Mouse (Mus musculus) CD4-positive, CD25-positive, alpha-beta regulatory T cell, adult 2 months (primary cell): ENCODE data around the gene Por.

Source experiments
- DNase-seq: peaks from one replicate; pipeline ENCODE4 v3.0.0-alpha.2; 2012; ENCODE audit warnings: low read depth, low spot score

Por gene

GRCm38 (mm10) chr5:135702190-135702589, 32.4 kb downstream of the Por start:
- DNase-seq, result no peak

DNA sequence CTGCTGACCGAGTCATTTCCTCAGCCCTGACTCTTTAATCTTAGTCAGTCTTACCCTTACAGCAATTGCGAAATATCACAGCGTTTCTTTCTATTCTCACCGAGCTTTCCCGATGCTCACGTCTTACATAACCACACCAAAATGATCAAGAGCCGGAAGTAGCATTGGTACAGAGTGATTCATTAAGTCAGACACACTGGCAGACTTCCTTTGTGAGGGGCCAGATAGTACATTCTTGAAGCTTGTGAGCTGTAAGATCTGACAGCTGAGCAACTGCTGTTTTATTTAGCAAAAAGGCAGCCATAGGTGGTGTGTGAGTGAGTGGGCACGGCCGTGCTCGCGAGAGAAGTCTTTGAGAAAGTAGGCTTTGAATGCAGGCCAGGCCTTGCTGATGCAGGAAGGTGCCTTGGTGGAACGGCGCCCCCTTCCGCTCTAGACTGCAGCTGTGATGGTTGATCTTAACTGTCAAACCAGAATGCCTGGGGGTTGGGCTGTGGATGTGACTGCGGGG, 32.9 kb downstream of the Por start:
- DNase-seq, result peak; percentile 93

DNA sequence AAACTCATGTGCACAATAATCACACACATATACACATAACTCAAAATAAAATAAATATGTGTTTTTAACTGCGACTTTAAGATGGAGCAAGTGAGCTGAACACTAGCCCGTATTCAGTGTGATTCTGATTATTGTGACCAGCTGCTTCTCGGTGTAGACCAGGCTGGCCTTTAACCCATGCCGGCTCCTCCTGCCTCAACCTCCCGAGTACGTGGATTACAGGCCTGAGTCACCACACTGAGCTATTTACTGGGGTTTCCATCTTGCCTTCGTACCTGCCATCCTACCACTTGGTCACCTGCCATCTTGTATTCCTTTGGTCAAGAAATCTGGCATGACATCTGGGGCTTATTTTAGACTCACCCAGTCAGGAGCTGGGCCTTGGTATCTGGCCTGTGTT, 33.6 kb downstream of the Por start:
- no peak for DNase-seq

GRCm38 (mm10) chr5:135705383-135705782, 35.5 kb downstream of the Por start:
- no peak for DNase-seq

DNA sequence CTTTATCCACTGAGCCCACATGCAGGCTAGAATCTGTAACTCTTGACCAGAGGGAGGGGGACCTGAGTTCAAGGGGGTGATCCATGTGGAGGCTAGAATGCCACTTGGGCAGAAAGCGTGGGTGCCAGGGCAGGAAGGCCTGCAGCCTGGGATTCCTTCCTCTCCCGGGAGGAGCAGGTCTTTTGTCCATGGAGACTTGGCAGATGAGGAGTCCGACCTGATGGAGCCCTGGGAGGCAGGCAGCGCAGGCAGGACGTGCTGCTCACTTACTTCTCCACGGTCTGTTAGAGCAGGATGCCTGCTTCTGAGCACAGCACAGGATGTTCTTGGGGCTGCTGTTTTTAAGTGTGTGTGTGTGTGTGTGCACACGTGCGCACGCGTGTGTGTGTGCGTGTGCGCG, 37.2 kb downstream of the Por start:
- DNase-seq, result no peak

GRCm38 (mm10) chr5:135707855-135708254, 38.0 kb downstream of the Por start:
- DNase-seq, result no peak

DNA sequence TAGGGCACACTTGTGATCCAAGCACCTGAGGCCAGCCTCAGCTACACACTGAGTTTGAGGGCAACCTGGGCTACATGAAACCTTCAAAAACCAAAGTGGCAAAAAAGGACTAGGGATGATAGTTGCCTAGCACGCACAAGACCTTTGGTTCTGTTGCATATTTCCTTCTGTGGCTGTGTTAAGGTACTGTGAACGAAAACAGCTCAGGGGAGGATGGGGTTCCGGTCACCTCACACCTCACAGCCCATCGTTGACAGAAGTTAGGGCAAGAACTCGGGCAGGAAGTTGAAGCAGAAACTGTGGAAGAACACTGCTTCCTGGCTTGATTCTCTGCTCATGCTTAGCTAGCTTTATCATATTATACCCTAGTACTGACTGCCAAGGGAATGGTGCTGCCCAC, 39.9 kb downstream of the Por start:
- DNase-seq, result no peak

DNA sequence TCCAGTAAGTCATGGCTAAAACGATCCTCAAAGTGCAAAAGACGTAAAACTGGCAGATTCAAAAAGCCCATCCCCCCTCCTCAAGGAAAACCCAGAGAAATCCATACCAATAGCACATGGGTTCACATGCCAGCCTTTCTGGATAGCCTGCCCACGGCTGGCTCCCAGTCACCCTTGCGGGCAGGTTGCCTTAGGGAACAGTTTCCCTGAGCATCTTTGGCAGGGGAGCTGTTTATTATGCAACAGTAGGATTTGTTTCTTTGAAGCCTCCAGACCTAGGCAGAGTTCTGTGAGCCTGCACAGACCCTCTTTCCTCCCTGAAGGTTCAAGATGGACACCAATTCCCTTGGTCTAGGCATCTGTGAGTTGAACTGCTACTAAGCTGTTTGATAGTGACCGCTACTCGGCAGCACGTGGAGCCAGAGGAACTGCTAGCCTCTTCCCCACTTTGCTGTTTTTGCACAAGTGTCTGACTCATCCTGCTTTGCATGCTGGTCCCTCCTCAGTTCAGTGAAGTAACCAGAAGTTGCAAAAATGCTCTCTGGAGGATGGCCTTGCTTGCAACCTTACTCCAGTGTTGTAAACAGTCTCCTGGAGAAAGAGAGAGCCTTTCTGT, 40.9 kb downstream of the Por start:
- no peak for DNase-seq

DNA sequence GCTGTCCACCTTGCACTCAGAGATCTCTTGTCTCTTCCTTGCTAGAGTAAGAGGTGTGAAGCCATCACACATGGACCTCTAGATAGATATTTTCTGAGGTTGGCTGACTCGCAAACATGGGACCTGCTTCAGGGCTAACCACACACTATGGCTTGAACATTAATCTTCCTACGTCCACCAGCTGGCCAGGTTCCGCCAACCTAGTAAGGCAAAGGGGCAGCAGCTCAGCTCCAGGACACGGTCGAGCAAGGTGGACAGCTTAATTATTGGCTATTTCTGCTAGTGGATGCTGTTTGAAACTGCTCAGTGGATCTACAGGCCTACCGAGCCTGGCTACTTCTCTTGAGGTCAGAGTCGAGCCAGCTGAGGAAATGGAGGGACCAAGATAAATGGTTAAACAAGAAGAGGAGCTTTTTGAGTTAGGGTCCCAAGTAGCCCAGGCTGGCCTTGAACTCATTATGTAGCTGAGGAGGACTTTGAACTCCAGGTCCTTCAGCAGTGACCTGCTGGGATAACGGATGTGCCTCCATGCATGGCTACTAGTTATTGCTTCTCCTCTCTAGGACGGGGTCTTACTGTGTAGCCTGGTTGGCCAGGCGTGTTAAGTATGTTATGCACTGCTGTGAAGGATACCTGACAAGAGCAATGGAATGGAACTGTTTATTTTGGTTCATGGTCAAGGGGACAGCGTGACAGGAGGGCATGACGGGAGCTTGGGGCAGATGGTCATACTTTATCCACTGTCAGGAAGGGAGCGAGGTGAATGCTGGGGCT, 41.9 kb downstream of the Por start:
- no peak for DNase-seq

DNA sequence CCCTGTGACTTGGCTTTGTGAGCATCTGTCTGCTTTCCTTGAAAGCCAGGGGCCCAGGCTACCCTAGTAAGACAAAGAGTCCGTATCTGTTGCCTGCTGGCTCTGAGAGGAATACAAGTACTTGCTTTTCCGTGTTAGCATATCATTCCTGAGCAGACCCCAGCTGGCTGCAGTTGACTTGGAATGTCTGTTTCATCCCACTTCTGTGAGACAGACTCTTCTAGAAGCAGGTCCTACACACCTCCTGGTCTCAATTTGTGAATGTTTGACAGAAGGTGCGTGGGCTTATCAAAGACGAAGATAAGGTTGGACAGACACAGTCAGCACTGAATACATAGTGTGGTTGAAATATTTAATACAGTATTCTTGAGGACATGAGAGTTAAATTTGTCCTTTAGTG, 43.0 kb downstream of the Por start:
- DNase-seq, result no peak

DNA sequence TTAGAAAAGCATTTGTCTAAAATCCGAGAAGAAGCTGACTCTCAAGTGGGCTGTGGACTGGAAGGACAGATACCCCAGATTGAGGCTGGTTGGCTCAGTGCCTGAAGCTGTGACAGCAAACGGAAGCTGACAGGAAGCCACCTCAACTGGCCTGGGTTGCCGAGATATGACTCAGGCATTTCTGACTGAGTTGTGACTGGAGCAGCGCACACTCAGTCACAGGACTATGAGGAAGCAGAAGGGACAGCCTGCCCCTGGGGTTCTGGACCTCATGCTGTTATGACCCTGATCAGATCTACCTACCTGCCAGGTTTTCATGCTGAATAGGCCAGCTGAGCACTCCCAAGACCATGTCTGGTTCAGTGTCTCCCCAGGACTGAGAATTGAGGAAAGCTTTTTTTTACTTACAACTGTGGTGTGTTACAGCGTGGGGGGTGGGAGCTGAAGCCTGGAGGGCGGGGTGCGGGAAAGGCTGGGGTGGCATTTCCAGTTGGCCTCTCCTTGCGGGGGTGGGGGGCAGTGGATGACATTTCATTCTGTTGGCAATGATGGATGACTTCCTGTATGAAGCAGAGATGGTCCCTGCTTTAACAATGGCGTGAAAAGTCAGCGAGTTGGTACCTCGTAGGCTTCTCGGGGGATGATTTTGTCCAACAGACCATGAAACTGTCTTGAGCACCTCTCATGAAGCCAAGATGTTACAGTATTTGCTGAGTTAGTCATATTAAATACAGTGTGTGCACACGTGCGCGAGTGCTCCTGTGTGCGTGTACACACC, 43.8 kb downstream of the Por start:
- peak; percentile 69 for DNase-seq

DNA sequence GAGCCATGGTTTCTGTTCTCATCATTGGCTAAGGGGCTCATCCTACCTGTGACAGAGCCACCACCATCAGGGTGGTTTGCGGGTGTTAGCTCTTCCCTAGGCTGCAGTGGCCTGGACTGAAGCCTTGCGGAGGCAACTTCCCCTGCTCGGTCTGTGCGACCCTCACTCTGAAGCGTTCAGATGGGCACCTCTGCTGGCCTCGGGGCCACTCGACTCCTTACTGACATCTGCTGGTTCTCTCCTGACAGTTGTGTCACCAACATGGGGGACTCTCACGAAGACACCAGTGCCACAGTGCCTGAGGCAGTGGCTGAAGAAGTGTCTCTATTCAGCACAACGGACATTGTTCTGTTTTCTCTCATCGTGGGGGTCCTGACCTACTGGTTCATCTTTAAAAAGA, 45.8 kb downstream of the Por start:
- DNase-seq, result no peak

DNA sequence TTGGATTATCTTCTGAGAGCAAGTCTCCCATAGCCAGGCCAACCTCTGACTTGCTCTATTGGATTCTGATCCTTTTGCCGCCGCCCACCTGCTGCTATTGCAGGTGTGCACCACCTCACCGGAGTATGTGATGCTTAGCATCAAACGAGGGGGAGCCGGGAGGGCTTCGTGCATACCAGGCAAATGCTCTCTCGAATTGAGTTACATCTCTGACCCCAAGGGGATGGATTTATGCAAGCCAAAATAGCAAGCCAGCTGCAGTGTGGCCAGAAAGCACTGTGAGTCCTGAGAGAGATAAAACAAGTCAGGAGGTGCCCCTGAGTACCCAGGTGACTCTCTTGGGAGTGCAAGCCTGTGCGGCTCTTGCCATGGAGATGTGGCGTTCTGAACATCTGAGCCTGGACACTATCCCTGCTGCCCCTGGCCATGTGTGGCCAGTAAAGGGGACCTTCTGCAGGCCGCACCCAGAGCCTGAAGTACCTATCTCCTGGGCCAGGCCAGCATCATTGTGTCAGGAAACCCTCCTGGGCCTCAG, 49.8 kb downstream of the Por start:
- DNase-seq, result no peak

- DNase-seq, result no peak
Observed at GRCm38 (mm10) chr5:135720121-135720520, 50.3 kb downstream of the Por start.

GRCm38 (mm10) chr5:135721076-135721475, 51.2 kb downstream of the Por start:
- no peak for DNase-seq

DNA sequence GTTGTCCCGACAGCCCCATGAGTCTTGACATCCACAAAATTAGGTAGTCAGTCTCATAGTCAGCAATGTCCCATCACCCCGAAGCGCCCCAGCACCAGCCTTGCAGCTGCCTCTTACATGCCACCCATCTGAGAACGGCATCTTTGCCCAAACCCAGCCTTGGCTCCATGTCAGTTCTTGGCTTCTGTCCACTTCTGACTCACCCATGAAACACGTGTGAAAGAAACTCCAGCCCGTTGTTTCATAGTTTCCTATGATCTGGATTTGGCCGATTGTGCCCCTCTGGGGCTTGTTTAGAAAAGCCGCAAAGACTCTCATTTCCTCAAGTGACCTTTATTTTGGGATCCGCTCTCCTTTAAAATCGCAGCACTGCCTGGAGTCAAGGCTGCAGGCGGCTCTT, 52.3 kb downstream of the Por start:
- no peak for DNase-seq

DNA sequence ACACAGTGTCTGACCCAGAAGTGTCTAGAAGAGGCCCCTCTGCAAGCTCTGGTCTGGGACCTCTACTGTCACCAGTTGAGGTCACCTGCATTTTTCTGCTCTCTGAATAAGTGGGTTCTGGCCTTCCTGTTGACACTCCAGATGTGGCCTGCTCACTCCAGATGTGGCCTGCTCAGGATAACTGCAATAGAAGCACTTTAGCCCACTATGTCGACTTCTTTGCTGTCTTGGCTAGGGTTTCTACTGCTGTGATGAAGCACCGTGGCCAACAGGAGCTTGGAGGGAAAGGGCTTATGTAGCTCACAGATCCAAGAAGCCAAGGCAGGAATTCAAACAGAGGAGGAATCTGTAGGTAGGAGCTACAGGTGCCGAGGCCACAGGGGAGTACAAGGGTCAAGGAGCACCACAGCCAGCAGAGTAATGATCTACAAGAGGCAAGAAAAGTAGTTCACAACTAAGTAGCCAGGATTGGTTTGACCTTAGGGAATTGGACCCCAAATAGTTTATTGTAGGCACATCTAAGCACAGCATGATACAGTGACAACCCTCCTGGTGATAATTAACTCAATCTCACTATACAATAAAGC, 53.4 kb downstream of the Por start:
- DNase-seq, result no peak

DNA sequence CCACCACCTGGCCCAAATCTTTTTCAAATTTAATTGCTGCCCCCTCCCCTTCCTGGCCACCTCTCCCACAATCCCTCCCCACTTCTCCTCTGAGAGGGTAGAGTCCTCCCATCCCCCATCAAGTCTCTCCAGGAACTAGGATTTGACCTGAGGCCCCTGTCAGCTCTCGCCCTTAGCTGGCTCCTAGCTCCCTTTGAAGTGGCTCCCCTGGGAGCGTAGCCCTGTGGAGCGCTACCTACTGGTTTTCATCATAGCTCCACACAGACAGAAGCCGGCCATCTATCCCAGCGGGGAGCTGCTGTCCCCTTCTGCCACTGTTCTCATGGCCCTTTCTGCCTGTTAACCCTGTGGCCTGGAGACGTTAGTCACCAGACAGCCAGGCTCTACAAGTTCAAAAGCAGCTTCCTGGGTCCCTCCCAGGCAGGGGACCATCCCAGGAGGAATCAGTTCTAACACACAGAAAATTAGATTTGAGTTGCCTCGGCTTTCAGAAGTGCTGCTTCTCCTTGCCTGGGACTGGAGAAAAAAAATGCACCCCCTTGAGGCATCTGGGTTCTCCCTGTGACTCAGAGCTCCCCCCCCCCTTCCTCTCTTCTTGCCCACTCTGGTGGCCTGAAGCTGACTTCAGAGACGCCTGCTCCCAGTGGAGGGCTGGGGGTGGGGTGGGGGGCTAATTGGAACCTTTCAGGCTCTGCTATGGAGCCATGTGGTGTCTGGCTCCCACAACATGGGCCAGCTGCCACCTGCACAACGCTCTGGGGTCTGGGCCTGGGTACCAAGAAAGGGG, 54.9 kb downstream of the Por start:
- DNase-seq, result no peak

GRCm38 (mm10) chr5:135725391-135725841, 55.6 kb downstream of the Por start:
- no peak for DNase-seq

- DNase-seq, result no peak
Observed at GRCm38 (mm10) chr5:135725991-135726390, 56.2 kb downstream of the Por start.
